Mouse (Mus musculus): Measurements from ENCODE around the gene Relb. TPM values are rescaled to one million over a fixed set of nuclear protein-coding genes. Genes with fewer than 3 reads are reported as not detected.

Relb gene
- total and polyA plus RNA-seq, 3 experiments: 44.0 to 59.6 (median 58.1) TPM

DNA sequence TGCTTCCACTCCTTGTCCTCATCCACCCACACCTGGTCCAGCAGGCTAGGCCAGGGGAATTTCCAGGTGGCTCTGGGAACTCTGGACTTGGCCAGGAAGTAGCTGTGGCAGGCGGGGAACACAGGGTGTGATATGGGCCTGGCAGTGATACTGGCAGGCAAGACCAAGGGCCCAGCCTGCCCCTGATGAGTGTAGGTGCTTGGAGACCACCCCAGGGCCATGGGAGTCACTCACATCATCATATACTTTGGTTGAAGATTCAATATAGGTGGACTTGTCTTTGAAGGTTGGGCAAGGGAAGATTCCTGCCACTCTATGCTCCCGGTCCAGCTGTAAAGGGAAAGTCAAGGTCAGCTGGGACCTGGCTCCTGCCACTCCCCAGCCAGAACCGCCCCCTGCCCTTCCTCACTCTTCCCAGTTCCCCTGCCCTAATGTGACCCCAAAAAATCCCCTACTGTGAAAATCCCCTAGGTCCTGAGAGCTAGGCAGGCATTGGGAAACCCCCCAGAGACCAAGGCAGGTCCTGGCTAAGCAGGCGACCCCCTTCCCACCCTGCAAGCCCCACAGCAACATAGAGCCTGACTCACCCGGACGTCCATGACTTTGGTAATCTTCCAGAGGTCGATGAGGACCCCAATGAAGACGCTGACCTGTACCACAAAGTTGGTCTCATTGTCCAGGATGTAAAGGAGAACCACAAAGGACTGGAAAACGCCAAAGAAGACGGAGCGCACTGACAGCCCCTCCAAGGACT is 6.0 kb upstream of the Relb start:
- Histone ChIP-seq H3K27me3 (replicated peaks) (no peaks in the 10 kb centered on the region), H3K36me3 (replicated peaks in 1 of 2; ENCODE audit: control insufficient read depth in 1 of 2, insufficient read depth in 1 of 2, low read length in 1 of 2) (peaks cover 81 to 86% of the 10 kb centered on the region in 2 experiments), H3K79me2 (replicated peaks; ENCODE audit: control insufficient read depth, extremely low read depth, insufficient read depth, poor library complexity, severe bottlenecking) (no peaks in the 10 kb centered on the region), H3K27ac (ENCODE audit: insufficient read depth, low read depth) (no peak overlapping the region), H3K9ac (ENCODE audit: insufficient read depth, low read depth) (no peak overlapping the region), H3K4me2 (ENCODE audit: insufficient read depth, low read depth, poor library complexity, severe bottlenecking) (no peak overlapping the region), H3K4me1 (ENCODE audit: control insufficient read depth in 1 of 2, insufficient read depth in 2 of 2) (peaks cover 10 to 43% of the 10 kb centered on the region in 2 experiments), H3K4me3 (replicated peaks in 1 of 3; ENCODE audit: low read depth in 2 of 3, low read length in 2 of 3, poor library complexity in 1 of 3) (no peak overlapping the region), H3K9me3 (replicated peaks; ENCODE audit: low read length) (no peaks in the 10 kb centered on the region)
- dilution Hi-C loops (cut with MboI; ENCODE audit: extremely low pct_ligation_motif_present, extremely low pct_unique_long_range_greater_than_20kb, low sequenced_read_pairs) (no loop called here), in situ Hi-C loops (cut with MboI; ENCODE audit: low pct_ligation_motif_present, low pct_unique_long_range_greater_than_20kb, low sequenced_read_pairs) (no loop called here)
- DNase-seq (ENCODE audit: extremely low read depth): no peak
- TF ChIP-seq SIN3A (IDR thresholded peaks at IDR 0.05; ENCODE audit: low read length) (no peak), PAX5 (IDR thresholded peaks at IDR 0.05; ENCODE audit: low read length) (no peak), RAD21 (IDR thresholded peaks at IDR 0.05; ENCODE audit: low read depth, low read length) (no peak), HCFC1 (IDR thresholded peaks at IDR 0.05; ENCODE audit: low read depth, low read length) (no peak)

DNA sequence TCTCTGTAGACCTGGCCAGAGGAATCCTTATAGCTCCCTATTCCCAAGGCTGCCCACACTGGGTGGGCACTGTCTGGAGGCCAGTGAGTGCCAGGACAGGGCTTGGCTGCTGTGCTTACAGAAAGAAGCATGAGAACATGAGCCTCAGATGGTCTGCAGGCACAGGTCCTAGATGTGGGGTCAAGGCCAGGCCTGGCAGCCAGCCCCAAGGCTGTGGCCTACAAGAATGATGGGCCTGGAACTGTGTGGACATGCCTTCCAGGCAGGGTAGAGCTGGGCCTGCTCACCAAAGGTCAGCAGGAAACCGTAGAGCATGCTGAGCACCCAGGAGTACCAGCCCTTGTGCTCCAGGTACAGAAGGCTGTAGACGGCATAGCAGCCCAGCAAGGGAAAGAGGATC is 5.4 kb upstream of the Relb start:
- Histone ChIP-seq H3K27ac (ENCODE audit: insufficient read depth, low read depth) (no peak overlapping the region), H3K9ac (ENCODE audit: insufficient read depth, low read depth) (no peak overlapping the region), H3K79me2 (replicated peaks; ENCODE audit: control insufficient read depth, extremely low read depth, insufficient read depth, poor library complexity, severe bottlenecking) (no peaks in the 10 kb centered on the region), H3K4me2 (ENCODE audit: insufficient read depth, low read depth, poor library complexity, severe bottlenecking) (no peak overlapping the region), H3K4me3 (replicated peaks in 1 of 3; ENCODE audit: low read depth in 2 of 3, low read length in 2 of 3, poor library complexity in 1 of 3) (no peak overlapping the region), H3K4me1 (ENCODE audit: control insufficient read depth in 1 of 2, insufficient read depth in 2 of 2) (peaks cover 16 to 47% of the 10 kb centered on the region in 2 experiments), H3K27me3 (replicated peaks) (no peaks in the 10 kb centered on the region), H3K9me3 (replicated peaks; ENCODE audit: low read length) (no peaks in the 10 kb centered on the region), H3K36me3 (replicated peaks in 1 of 2; ENCODE audit: control insufficient read depth in 1 of 2, insufficient read depth in 1 of 2, low read length in 1 of 2) (peaks cover 76 to 83% of the 10 kb centered on the region in 2 experiments)
- in situ Hi-C loops (cut with MboI; ENCODE audit: low pct_ligation_motif_present, low pct_unique_long_range_greater_than_20kb, low sequenced_read_pairs) (no loop called here), dilution Hi-C loops (cut with MboI; ENCODE audit: extremely low pct_ligation_motif_present, extremely low pct_unique_long_range_greater_than_20kb, low sequenced_read_pairs) (no loop called here)
- TF ChIP-seq IRF4 (IDR thresholded peaks at IDR 0.05; ENCODE audit: low read depth, low read length): no peak
- no peak for TF ChIP-seq NRF1 (IDR thresholded peaks at IDR 0.05; ENCODE audit: low read depth, low read length)
- TF ChIP-seq MAZ (IDR thresholded peaks at IDR 0.05; ENCODE audit: low read depth, low read length): no peak
- TF ChIP-seq EP300 (IDR thresholded peaks at IDR 0.05; ENCODE audit: low read length): no peak
- no peak for TF ChIP-seq TBP (conservative IDR thresholded peaks at IDR 0.05; ENCODE audit: low read depth, low read length)
- no peak for TF ChIP-seq RAD21 (IDR thresholded peaks at IDR 0.05; ENCODE audit: low read depth, low read length)
- TF ChIP-seq MYC (IDR thresholded peaks at IDR 0.05; ENCODE audit: low read depth, low read length): no peak
- TF ChIP-seq UBTF (IDR thresholded peaks at IDR 0.05; ENCODE audit: low read depth, low read length): no peak
- no peak for TF ChIP-seq ZNF384 (IDR thresholded peaks at IDR 0.05; ENCODE audit: low read depth, low read length)
- no peak for TF ChIP-seq CTCF (conservative IDR thresholded peaks at IDR 0.05 in 1 of 2, IDR thresholded peaks at IDR 0.05 in 1 of 2; ENCODE audit: low read depth in 2 of 2, low read length in 2 of 2)
- TF ChIP-seq USF2 (conservative IDR thresholded peaks at IDR 0.05; ENCODE audit: low read depth, low read length): no peak
- TF ChIP-seq ZKSCAN1 (IDR thresholded peaks at IDR 0.05; ENCODE audit: borderline replicate concordance, low read depth, low read length): no peak
- no peak for TF ChIP-seq HCFC1 (IDR thresholded peaks at IDR 0.05; ENCODE audit: low read depth, low read length)
- no peak for TF ChIP-seq ETS1 (conservative IDR thresholded peaks at IDR 0.05; ENCODE audit: low read depth, low read length)
- no peak for TF ChIP-seq JUND (conservative IDR thresholded peaks at IDR 0.05; ENCODE audit: low read depth, low read length)
- no peak for TF ChIP-seq MEF2A (IDR thresholded peaks at IDR 0.05; ENCODE audit: borderline replicate concordance, low read depth, low read length)
- no peak for TF ChIP-seq POLR2A (IDR thresholded peaks at IDR 0.05; ENCODE audit: low read depth, low read length)
- no peak for TF ChIP-seq GABPA (IDR thresholded peaks at IDR 0.05; ENCODE audit: insufficient replicate concordance, low read depth, low read length)
- DNase-seq (ENCODE audit: extremely low read depth): no peak
